ENCODE assay signal across 26 mouse cellular contexts in the genomic region with DNA sequence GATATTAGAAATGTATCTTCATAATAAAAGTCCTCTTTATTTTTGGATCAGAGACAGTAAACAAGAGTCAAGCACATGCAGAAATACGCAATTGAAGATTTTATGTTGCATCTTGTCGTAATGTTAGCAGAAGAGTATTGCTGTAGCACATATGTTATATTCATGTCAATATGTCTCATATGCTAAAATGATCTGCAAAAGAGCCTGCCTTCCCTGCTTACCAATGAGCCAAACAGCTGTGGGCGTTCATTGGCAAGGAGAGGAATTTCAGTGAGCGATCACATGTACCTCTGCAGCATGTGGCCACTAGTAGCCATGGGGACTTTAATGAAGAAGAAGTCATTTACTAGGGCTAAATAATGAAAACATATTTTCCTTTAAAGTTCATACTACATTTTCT.
A peak's percentile ranks its signal among the peaks of the same experiment; 100 is the strongest.
DNase-seq lines count a peak whose midpoint lies in the region; ATAC-seq and TF ChIP-seq lines count a peak whose summit lies in the region.
"Had no signal": no experiment of that assay in that cellular context is flagged by ENCODE, and none has a peak within 500 bp of the region (broad histone marks: within the 10 kb centered on the region; RNA-seq: fewer than 3 reads in every experiment).

No protein-coding gene starts in this region.

- DNase-seq in forebrain, embryonic 14.5 days (ENCODE audit: low spot score): peak; percentile 76
- DNase-seq in forebrain, embryonic 11.5 days (ENCODE audit: low spot score): no peak
- DNase-seq in left cerebral cortex, postnatal 14 days (ENCODE audit: low spot score in 2 of 2): peak; percentile 7 to 63
- no peak for DNase-seq in left cerebral cortex, postnatal 4 days
- DNase-seq in layer of hippocampus, adult 2 months (ENCODE audit: low spot score in 2 of 2): peak in 1 of 2 experiments; percentile 42
- DNase-seq in telencephalon, adult 2 months (ENCODE audit: low read depth, low spot score): peak; percentile 31
- no peak for DNase-seq in cerebellum, adult 18-20 months
- no peak for DNase-seq in cerebellum, postnatal 14 days
- DNase-seq: adrenal gland, postnatal 14 days; cerebellum, adult 11 months; cerebellum, postnatal 10 days; gastrocnemius, postnatal 10 days; heart, postnatal 4 days; kidney, adult 8-10 months; kidney, postnatal 14 days; liver, postnatal 0 days had no signal

- no peak overlapping the region for H3K4me2 ChIP-seq in forebrain, embryonic 14.5 days (ENCODE audit: low read length)
- H3K4me2 ChIP-seq in forebrain, embryonic 11.5 days (ENCODE audit: low read depth, low read length, severe bottlenecking): no peak overlapping the region
- H3K4me2 ChIP-seq: intestine, embryonic 15.5 days; limb, embryonic 12.5 days; liver, embryonic 11.5 days; neural tube, embryonic 15.5 days had no signal

- intact Hi-C loops in left cerebral cortex, postnatal 14 days (cut with DNase I): no loop called here
- intact Hi-C loops in left cerebral cortex, postnatal 4 days (cut with DNase I): no loop called here

- no peak for TF ChIP-seq CTCF in layer of hippocampus, adult 2 months (conservative IDR thresholded peaks at IDR 0.05)

- H3K36me3 ChIP-seq in forebrain, embryonic 14.5 days (ENCODE audit: control insufficient read depth, insufficient read depth, low read length): no peaks in the 10 kb centered on the region
- H3K36me3 ChIP-seq in forebrain, embryonic 11.5 days (ENCODE audit: control insufficient read depth, insufficient read depth, low read length): no peaks in the 10 kb centered on the region
- H3K36me3 ChIP-seq: heart, embryonic 10.5 days; intestine, embryonic 15.5 days; limb, embryonic 12.5 days; neural tube, embryonic 15.5 days had no signal

- H3K4me1 ChIP-seq in forebrain, embryonic 14.5 days (ENCODE audit: control insufficient read depth, insufficient read depth, low read length): no peaks in the 10 kb centered on the region
- H3K4me1 ChIP-seq in forebrain, embryonic 11.5 days (replicated peaks; ENCODE audit: control insufficient read depth, insufficient read depth, low read length): no peaks in the 10 kb centered on the region
- H3K4me1 ChIP-seq: heart, embryonic 10.5 days; intestine, embryonic 15.5 days; limb, embryonic 12.5 days; neural tube, embryonic 15.5 days had no signal

- no peak overlapping the region for H3K9ac ChIP-seq in forebrain, embryonic 14.5 days (ENCODE audit: low read length)
- H3K9ac ChIP-seq in forebrain, embryonic 11.5 days (ENCODE audit: low read length): no peak overlapping the region
- H3K9ac ChIP-seq: intestine, embryonic 15.5 days; limb, embryonic 12.5 days; liver, postnatal 0 days; neural tube, embryonic 15.5 days had no signal

- ATAC-seq in forebrain, embryonic 14.5 days: peak; percentile 86; the same call in 1 of the 2 replicates
- ATAC-seq in forebrain, embryonic 11.5 days (replicated peaks; ENCODE audit: low FRiP score): no peak
- ATAC-seq: hindbrain, embryonic 16.5 days; intestine, embryonic 15.5 days; liver, postnatal 0 days; lung, postnatal 0 days; midbrain, embryonic 16.5 days had no signal

- no peaks in the 10 kb centered on the region for H3K27me3 ChIP-seq in forebrain, embryonic 14.5 days (replicated peaks; ENCODE audit: control insufficient read depth, insufficient read depth, low read length)
- H3K27me3 ChIP-seq in forebrain, embryonic 11.5 days (ENCODE audit: control insufficient read depth, insufficient read depth, low read length): no peaks in the 10 kb centered on the region
- H3K27me3 ChIP-seq: intestine, embryonic 15.5 days; limb, embryonic 12.5 days; neural tube, embryonic 15.5 days had no signal

- H3K4me3 ChIP-seq in forebrain, embryonic 14.5 days (ENCODE audit: low read depth, low read length): no peak overlapping the region
- H3K4me3 ChIP-seq in forebrain, embryonic 11.5 days (ENCODE audit: low read depth, low read length): no peak overlapping the region
- H3K4me3 ChIP-seq in layer of hippocampus, adult 2 months: no peak overlapping the region
- H3K4me3 ChIP-seq: heart, embryonic 10.5 days; intestine, embryonic 15.5 days; limb, embryonic 12.5 days; myocyte; neural tube, embryonic 15.5 days had no signal

- 66% methylated on average over 4 of the region's 4 CpGs for WGBS in forebrain, embryonic 14.5 days
- 87% methylated on average over 4 of the region's 4 CpGs for WGBS in forebrain, embryonic 11.5 days

- no peaks in the 10 kb centered on the region for H3K9me3 ChIP-seq in forebrain, embryonic 14.5 days (replicated peaks; ENCODE audit: control insufficient read depth, low read length)
- H3K9me3 ChIP-seq in forebrain, embryonic 11.5 days (ENCODE audit: control insufficient read depth, low read length): no peaks in the 10 kb centered on the region
- H3K9me3 ChIP-seq: heart, embryonic 10.5 days; intestine, embryonic 15.5 days; limb, embryonic 12.5 days; neural tube, embryonic 15.5 days had no signal

- 0 out of 2 replicates have a peak overlapping the region, but pooled peaks have one; percentile 64 for H3K27ac ChIP-seq in forebrain, embryonic 14.5 days (ENCODE audit: low read depth, low read length)
- no peak overlapping the region for H3K27ac ChIP-seq in forebrain, embryonic 11.5 days (ENCODE audit: low read depth, low read length)
- peak overlapping the region; percentile 71 for H3K27ac ChIP-seq in layer of hippocampus, adult 2 months
- H3K27ac ChIP-seq: heart, embryonic 10.5 days; intestine, embryonic 15.5 days; limb, embryonic 12.5 days; macrophage; neural tube, embryonic 15.5 days had no signal

Comparison
In these comparisons a context has a peak if more than half of its experiments do, and no peak if none do; other contexts are left out.
1. DNase-seq: peak in forebrain, embryonic 14.5 days (single experiment), left cerebral cortex, postnatal 14 days (2 of 2) and telencephalon, adult 2 months (single experiment); none in forebrain, embryonic 11.5 days (single experiment), left cerebral cortex, postnatal 4 days (single experiment), cerebellum, adult 18-20 months (0 of 2) and cerebellum, postnatal 14 days (0 of 2).